In the genomic region with DNA sequence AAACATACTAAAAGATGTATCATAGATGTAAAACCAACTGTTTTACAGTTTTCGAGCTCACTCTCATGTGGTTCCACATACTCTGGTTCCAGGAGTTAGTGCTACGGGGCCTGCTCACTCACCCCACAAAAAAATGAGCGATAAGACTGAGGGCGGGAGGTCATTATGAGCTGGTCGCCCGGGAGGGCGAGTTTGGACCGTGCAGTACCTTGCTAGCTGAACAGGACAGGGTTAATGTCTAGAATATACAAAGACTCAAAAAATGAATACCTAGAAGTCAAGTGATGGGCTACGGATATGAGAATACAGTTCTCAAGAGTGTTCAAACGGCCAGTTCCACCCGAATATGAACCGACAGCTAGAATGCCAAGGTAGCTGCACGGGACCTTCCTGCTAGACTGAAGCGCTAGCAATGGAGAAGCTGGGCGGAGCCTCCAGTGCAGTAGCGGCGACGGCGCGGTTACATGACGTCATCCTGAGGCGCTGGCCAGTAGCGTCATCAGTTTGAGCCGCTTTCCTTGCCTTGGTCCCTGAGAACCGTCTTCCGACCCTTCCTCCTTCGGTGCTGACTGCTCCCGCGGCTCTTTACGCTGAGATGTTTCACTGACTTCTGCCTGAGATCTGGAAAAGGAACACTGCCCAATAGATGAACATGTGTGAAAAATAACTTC, we compare ENCODE assay signal across 8 mouse cellular contexts. TPM values are rescaled to one million over a fixed set of nuclear protein-coding genes. Genes with fewer than 3 reads are reported as not detected.
A peak's percentile ranks its signal among the peaks of the same experiment; 100 is the strongest.
DNase-seq lines count a peak whose midpoint lies in the region; ATAC-seq and TF ChIP-seq lines count a peak whose summit lies in the region.

No protein-coding gene starts in this region.

- peaks cover 13% of the 10 kb centered on the region for H3K27me3 ChIP-seq in embryonic facial prominence, embryonic 13.5 days
- H3K27me3 ChIP-seq in kidney, adult 2 months (replicated peaks; ENCODE audit: control insufficient read depth, insufficient read depth, low read length) = no peaks in the 10 kb centered on the region
- peaks cover 13% of the 10 kb centered on the region; the same call in 1 of the 2 replicates for H3K27me3 ChIP-seq in limb, embryonic 12.5 days
- H3K27me3 ChIP-seq in midbrain, embryonic 15.5 days (replicated peaks) = peaks cover 12% of the 10 kb centered on the region
- 0 out of 2 replicates have a peak, but pooled peaks cover 1% of the 10 kb centered on the region for H3K27me3 ChIP-seq in spleen, adult 2 months (ENCODE audit: control insufficient read depth, insufficient read depth, low read length)

- H3K9me3 ChIP-seq in embryonic facial prominence, embryonic 13.5 days = no peaks in the 10 kb centered on the region
- no peaks in the 10 kb centered on the region for H3K9me3 ChIP-seq in limb, embryonic 12.5 days
- no peaks in the 10 kb centered on the region for H3K9me3 ChIP-seq in midbrain, embryonic 15.5 days

- TF ChIP-seq POLR2A in kidney, adult 2 months (IDR thresholded peaks at IDR 0.05; ENCODE audit: low read depth, low read length) = peak; percentile 61
- TF ChIP-seq POLR2A in spleen, adult 2 months (IDR thresholded peaks at IDR 0.05; ENCODE audit: low read depth, low read length) = peak; percentile 84

- peak overlapping the region; percentile 95 for H3K4me2 ChIP-seq in embryonic facial prominence, embryonic 13.5 days
- H3K4me2 ChIP-seq in limb, embryonic 12.5 days = peak overlapping the region; percentile 90
- H3K4me2 ChIP-seq in midbrain, embryonic 15.5 days = peak overlapping the region; percentile 86

- H3K4me3 ChIP-seq in embryonic facial prominence, embryonic 13.5 days = peak overlapping the region; percentile 68
- peak overlapping the region; percentile 74 for H3K4me3 ChIP-seq in kidney, adult 2 months (ENCODE audit: insufficient read depth, low read depth, low read length)
- H3K4me3 ChIP-seq in limb, embryonic 12.5 days (replicated peaks) = peak overlapping the region; percentile 58
- H3K4me3 ChIP-seq in midbrain, embryonic 15.5 days = peak overlapping the region; percentile 58
- H3K4me3 ChIP-seq in spleen, adult 2 months (ENCODE audit: extremely low read depth, insufficient read depth, insufficient read length) = peak overlapping the region; percentile 66

- peaks cover 6% of the 10 kb centered on the region for H3K4me1 ChIP-seq in embryonic facial prominence, embryonic 13.5 days
- H3K4me1 ChIP-seq in kidney, adult 2 months (ENCODE audit: control insufficient read depth, insufficient read depth, low read length) = peaks cover 4% of the 10 kb centered on the region; the same call in 1 of the 2 replicates
- H3K4me1 ChIP-seq in limb, embryonic 12.5 days (replicated peaks) = peaks cover 5% of the 10 kb centered on the region; the same call in 1 of the 2 replicates
- H3K4me1 ChIP-seq in midbrain, embryonic 15.5 days = peaks cover 11% of the 10 kb centered on the region
- H3K4me1 ChIP-seq in spleen, adult 2 months (ENCODE audit: control insufficient read depth, insufficient read depth, insufficient read length) = peaks cover 2% of the 10 kb centered on the region; the same call in 1 of the 2 replicates

- 2% methylated on average over 30 of the region's 30 CpGs for WGBS in embryonic facial prominence, embryonic 13.5 days
- 2% methylated on average over 30 of the region's 30 CpGs for WGBS in kidney, adult 2 months
- 1% methylated on average over 30 of the region's 30 CpGs for WGBS in limb, embryonic 12.5 days
- 3% methylated on average over 30 of the region's 30 CpGs for WGBS in midbrain, embryonic 15.5 days
- 2% methylated on average over 30 of the region's 30 CpGs for WGBS in spleen, adult 2 months

- H3K36me3 ChIP-seq in embryonic facial prominence, embryonic 13.5 days = no peaks in the 10 kb centered on the region
- H3K36me3 ChIP-seq in kidney, adult 2 months (ENCODE audit: control insufficient read depth, insufficient read depth, low read length) = no peaks in the 10 kb centered on the region
- H3K36me3 ChIP-seq in limb, embryonic 12.5 days = no peaks in the 10 kb centered on the region
- H3K36me3 ChIP-seq in midbrain, embryonic 15.5 days (replicated peaks) = no peaks in the 10 kb centered on the region
- H3K36me3 ChIP-seq in spleen, adult 2 months (ENCODE audit: control insufficient read depth, insufficient read depth, low read length) = no peaks in the 10 kb centered on the region

- peak overlapping the region; percentile 69; the same call in 1 of the 2 replicates for H3K27ac ChIP-seq in embryonic facial prominence, embryonic 13.5 days
- H3K27ac ChIP-seq in kidney, adult 2 months (ENCODE audit: insufficient read depth, low read depth, low read length) = no peak overlapping the region; the same call in 1 of the 2 replicates
- peak overlapping the region; percentile 24 for H3K27ac ChIP-seq in limb, embryonic 12.5 days
- H3K27ac ChIP-seq in midbrain, embryonic 15.5 days = peak overlapping the region; percentile 77
- no peak overlapping the region for H3K27ac ChIP-seq in spleen, adult 2 months (ENCODE audit: insufficient read depth, low read length)

- peak; percentile 88 for ATAC-seq in embryonic facial prominence, embryonic 13.5 days (ENCODE audit: insufficient number of reproducible peaks, insufficient read depth, low FRiP score, low TSS enrichment, low read depth)
- peak; percentile 89 for ATAC-seq in limb, embryonic 12.5 days (ENCODE audit: insufficient number of reproducible peaks, insufficient read depth, low FRiP score, low TSS enrichment, low read depth)
- ATAC-seq in midbrain, embryonic 15.5 days (replicated peaks) = peak; percentile 97

- DNase-seq in 3134 (ENCODE audit: extremely low read depth, insufficient read length, low spot score) = peak; percentile 91
- DNase-seq in adrenal gland, postnatal 36 days = peak; percentile 95 to 96
- DNase-seq in heart, adult 18-20 months = peak; percentile 95 to 96
- DNase-seq in kidney, adult 2 months = peak; percentile 97
- DNase-seq in spleen, adult 2 months (ENCODE audit: low read depth in 1 of 2, low spot score in 2 of 2) = peak; percentile 85

- H3K9ac ChIP-seq in embryonic facial prominence, embryonic 13.5 days = peak overlapping the region; percentile 79
- peak overlapping the region; percentile 67 for H3K9ac ChIP-seq in limb, embryonic 12.5 days (replicated peaks)
- peak overlapping the region; percentile 68 for H3K9ac ChIP-seq in midbrain, embryonic 15.5 days

- no peak for TF ChIP-seq CTCF in kidney, adult 2 months (conservative IDR thresholded peaks at IDR 0.05; ENCODE audit: insufficient read depth, insufficient read length, low read depth, low read length)
- TF ChIP-seq CTCF in spleen, adult 2 months (IDR thresholded peaks at IDR 0.05; ENCODE audit: extremely low read depth, insufficient read depth, insufficient read length, insufficient replicate concordance) = no peak

RNA-seq across cellular contexts. Expression of a gene that starts 29.4 kb away (rescaled TPM):
- total RNA-seq in adrenal gland, postnatal 36 days (2021) = not detected
- 1.5 and 3.3 TPM in 2 replicates for polyA plus RNA-seq in embryonic facial prominence, embryonic 13.5 days (2015; fragmentation: Nextera tagmentation; extraction: Ambion mirVana)
- not detected for total RNA-seq in heart, adult 18-20 months (2021)
- polyA plus RNA-seq in kidney, adult 2 months (2012; rRNA removed) = 0.03 and 0.05 TPM in 2 replicates
- 5.1 and 5.7 TPM in 2 replicates for polyA plus RNA-seq in limb, embryonic 12.5 days (2016; fragmentation: Nextera tagmentation; extraction: Ambion mirVana)
- 12.5 and 13.1 TPM in 2 replicates for polyA plus RNA-seq in midbrain, embryonic 15.5 days (2015; fragmentation: Nextera tagmentation; extraction: Ambion mirVana)
- 1.6 and 1.7 TPM in 2 replicates for polyA plus RNA-seq in spleen, adult 2 months (2012; rRNA removed)

RNA-seq across cellular contexts. Expression of a gene that starts 32.7 kb away (rescaled TPM):
- total RNA-seq in adrenal gland, postnatal 36 days (2021) = 10 to 100 TPM; 18.5 to 21.0 TPM
- polyA plus RNA-seq in embryonic facial prominence, embryonic 13.5 days (2015; fragmentation: Nextera tagmentation; extraction: Ambion mirVana) = 20.2 and 21.7 TPM in 2 replicates
- total RNA-seq in heart, adult 18-20 months (2021) = 10 to 100 TPM; 17.8 to 18.9 TPM
- 12.7 and 16.0 TPM in 2 replicates for polyA plus RNA-seq in kidney, adult 2 months (2012; rRNA removed)
- 20.0 and 21.1 TPM in 2 replicates for polyA plus RNA-seq in limb, embryonic 12.5 days (2016; fragmentation: Nextera tagmentation; extraction: Ambion mirVana)
- polyA plus RNA-seq in midbrain, embryonic 15.5 days (2015; fragmentation: Nextera tagmentation; extraction: Ambion mirVana) = 39.6 and 40.7 TPM in 2 replicates
- 2.3 and 2.7 TPM in 2 replicates for polyA plus RNA-seq in spleen, adult 2 months (2012; rRNA removed)

RNA-seq across cellular contexts. Expression of a gene that starts 32.9 kb away (rescaled TPM):
- 10 to 100 TPM; 44.3 to 46.2 TPM for total RNA-seq in adrenal gland, postnatal 36 days (2021)
- 59.0 and 61.7 TPM in 2 replicates for polyA plus RNA-seq in embryonic facial prominence, embryonic 13.5 days (2015; fragmentation: Nextera tagmentation; extraction: Ambion mirVana)
- 10 to 100 TPM; 24.5 to 25.7 TPM for total RNA-seq in heart, adult 18-20 months (2021)
- 27.5 and 30.2 TPM in 2 replicates for polyA plus RNA-seq in kidney, adult 2 months (2012; rRNA removed)
- polyA plus RNA-seq in limb, embryonic 12.5 days (2016; fragmentation: Nextera tagmentation; extraction: Ambion mirVana) = 54.0 and 58.1 TPM in 2 replicates
- polyA plus RNA-seq in midbrain, embryonic 15.5 days (2015; fragmentation: Nextera tagmentation; extraction: Ambion mirVana) = 51.6 and 52.0 TPM in 2 replicates
- 22.8 and 26.6 TPM in 2 replicates for polyA plus RNA-seq in spleen, adult 2 months (2012; rRNA removed)

Comparison
In these comparisons a context has a peak if more than half of its experiments do, and no peak if none do; other contexts are left out.
1. H3K27ac ChIP-seq: peak in embryonic facial prominence, embryonic 13.5 days (single experiment), limb, embryonic 12.5 days (single experiment) and midbrain, embryonic 15.5 days (single experiment); none in kidney, adult 2 months (single experiment) and spleen, adult 2 months (single experiment).
2. Peak in every context shown above with its lines, with median percentiles within 50 percentile points of each other: DNase-seq, ATAC-seq, H3K4me2 ChIP-seq, H3K4me3 ChIP-seq and H3K9ac ChIP-seq.